Mouse (Mus musculus): Measurements from ENCODE around the gene 4932438H23Rik.

4932438H23Rik gene

GRCm38 (mm10) chr16:91010581-91011020 lies 84.3 kb downstream of the 4932438H23Rik start:
- CTCF ChIA-PET = interaction anchor here (0.7 kb wide), 1 partner anchor 10 kb away, joined by 3 read pairs; no protein-coding TSS in a partner anchor

- CTCF ChIA-PET = interaction anchor here (0.6 to 0.7 kb wide), 2 partner anchors 9 to 361 kb away, joined by 3 to 7 read pairs; no protein-coding TSS in a partner anchor
Measured at GRCm38 (mm10) chr16:91009942-91010529, 84.9 kb downstream of the 4932438H23Rik start.

- CTCF ChIA-PET = no interaction called here
Measured at GRCm38 (mm10) chr16:91004915-91005538, 89.9 kb downstream of the 4932438H23Rik start.

Data from spleen, embryonic (tissue).